Mouse (Mus musculus) layer of hippocampus, postnatal 36 days (tissue): ENCODE measurements at regions not wholly inside any gene's neighbourhood (a gene's known extent, or its start where the extent isn't known, plus 50 kb on each side); places are given as distances from the start of the nearest gene placed in this dataset.

Source experiments
- DNase-seq, 2 experiments: peaks; one replicate each; pipeline ENCODE4 v3.0.0; 2022

GRCm38 (mm10) chr8:101097851-101098250, 1681.6 kb upstream of the Cdh8 start:
- DNase-seq: peak; percentile 68 to 69
